Mouse (Mus musculus) bone marrow macrophage, adult 2 months (primary cell): Measurements from ENCODE around the gene Camk2g. TPM values are rescaled to one million over a fixed set of nuclear protein-coding genes. Genes with fewer than 3 reads are reported as not detected.

ENCODE experiments used
- H3K27ac ChIP-seq: 2 replicates; pipeline ENCODE4 v1.5.1; 2012; ENCODE audit warnings: low read depth, low read length; ENCODE audit not compliant: insufficient read depth
- H3K4me1 ChIP-seq: 2 replicates; pipeline ENCODE4 v1.6.1; 2012; ENCODE audit warnings: low read length; ENCODE audit not compliant: control insufficient read depth, insufficient read depth
- H3K4me3 ChIP-seq: 2 replicates; pipeline ENCODE4 v1.5.1; 2012; ENCODE audit warnings: mild to moderate bottlenecking, low read length, moderate library complexity; ENCODE audit not compliant: insufficient read depth
- CTCF ChIP-seq: IDR thresholded peaks from 2 replicates; pipeline ENCODE4 v1.5.1; 2012; ENCODE audit warnings: low read depth, mild to moderate bottlenecking, low read length, moderate library complexity
- POLR2A ChIP-seq: IDR thresholded peaks from 2 replicates; pipeline ENCODE4 v1.6.1; 2012; ENCODE audit warnings: mild to moderate bottlenecking, low read depth, low read length, borderline replicate concordance
- polyA plus RNA-seq: library from polyadenylated mRNA; stranded (reverse); fragments of >200 nt; gene quantifications from 2 replicates; pipeline ENCODE4 v1.2.4, GENCODE M21; 2012; ENCODE audit not compliant: missing spikeins, insufficient read depth, insufficient read length

Gene Camk2g
- polyA plus RNA-seq, 1 experiment: 24.6 TPM

- H3K27ac ChIP-seq: peak overlapping the region; percentile 53
- H3K4me3 ChIP-seq: no peak overlapping the region
- peaks cover 46% of the 10 kb centered on the region for H3K4me1 ChIP-seq
- no peak for TF ChIP-seq POLR2A
- no peak for TF ChIP-seq CTCF
Observed at GRCm38 (mm10) chr14:20811236-20811635, 17.3 kb upstream of the Camk2g start.

- Histone ChIP-seq H3K4me1 (peaks cover 60% of the 10 kb centered on the region), H3K4me3 (no peak overlapping the region), H3K27ac (peak overlapping the region; percentile 59)
- no peak for TF ChIP-seq POLR2A
- TF ChIP-seq CTCF: no peak
Observed at GRCm38 (mm10) chr14:20809820-20810219, 15.9 kb upstream of the Camk2g start.

- TF ChIP-seq CTCF (no peak), POLR2A (no peak)
- no peak overlapping the region for H3K4me3 ChIP-seq
- H3K27ac ChIP-seq: peak overlapping the region; percentile 59
- H3K4me1 ChIP-seq: peaks cover 63% of the 10 kb centered on the region
Observed at GRCm38 (mm10) chr14:20809349-20809748, 15.5 kb upstream of the Camk2g start.

DNA sequence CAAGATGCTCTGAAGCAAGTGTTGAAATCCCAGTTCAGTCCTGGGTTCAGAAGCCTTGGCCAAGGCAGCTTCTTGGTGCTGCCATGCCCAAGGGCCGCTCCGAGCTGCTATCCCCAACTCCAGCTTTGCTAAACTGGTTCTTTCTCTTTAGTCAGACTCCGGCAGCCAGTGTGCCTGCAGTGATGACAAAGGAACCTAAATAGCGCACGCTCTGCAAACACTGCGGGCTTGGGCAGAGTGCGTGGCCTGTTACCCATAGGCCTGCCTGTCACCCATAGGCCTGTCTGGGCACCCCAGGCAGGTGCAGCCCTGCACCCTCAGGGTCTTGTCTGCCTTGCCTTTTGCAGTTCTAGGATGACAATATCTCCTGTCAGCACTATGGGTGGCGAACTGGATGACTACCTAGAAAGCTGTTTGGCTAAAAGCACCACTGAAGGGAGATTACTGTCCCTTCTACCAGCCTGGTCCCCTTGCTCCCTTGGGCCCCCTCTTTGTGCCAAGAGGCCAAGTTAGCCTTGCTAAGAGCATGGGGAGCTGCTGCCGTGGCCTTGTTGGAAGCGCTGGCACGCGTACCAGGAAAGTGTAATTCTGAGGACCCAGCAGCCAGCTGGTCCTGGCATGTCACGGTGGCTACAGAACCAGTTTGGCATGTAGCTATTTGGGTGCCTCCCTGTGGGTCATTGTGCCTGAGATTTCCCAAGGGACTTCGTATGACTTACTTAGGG, 12.4 kb upstream of the Camk2g start:
- peaks cover 58% of the 10 kb centered on the region for H3K4me1 ChIP-seq
- H3K27ac ChIP-seq: no peak overlapping the region
- H3K4me3 ChIP-seq: no peak overlapping the region
- TF ChIP-seq POLR2A: no peak
- no peak for TF ChIP-seq CTCF

GRCm38 (mm10) chr14:20804964-20805672, 11.2 kb upstream of the Camk2g start:
- no peak overlapping the region for H3K4me3 ChIP-seq
- TF ChIP-seq CTCF (no peak), POLR2A (no peak)
- peak overlapping the region; percentile 41 for H3K27ac ChIP-seq
- H3K4me1 ChIP-seq: peaks cover 47% of the 10 kb centered on the region

DNA sequence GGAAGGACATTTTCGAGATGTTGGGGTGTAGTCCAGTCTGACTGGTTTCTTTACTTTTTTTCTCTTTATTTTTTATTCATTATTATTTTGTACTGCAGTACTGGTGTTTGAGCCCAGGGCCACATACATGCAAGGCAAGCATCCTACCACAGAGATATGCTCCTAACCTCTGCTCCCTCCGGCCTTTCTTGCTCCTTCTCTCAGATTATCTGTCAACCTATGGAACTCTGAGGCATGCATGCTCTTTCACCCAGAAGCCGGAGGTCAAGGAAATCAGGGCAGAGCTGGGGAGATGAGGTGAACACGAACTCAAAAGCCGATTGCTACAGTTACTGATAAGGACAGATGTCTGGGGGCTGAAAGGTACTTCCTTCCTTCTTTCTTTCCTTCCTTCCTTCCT, 10.6 kb upstream of the Camk2g start:
- TF ChIP-seq POLR2A (no peak), CTCF (no peak)
- no peak overlapping the region for H3K4me3 ChIP-seq
- 0 out of 2 replicates have a peak overlapping the region, but pooled peaks have one; percentile 4 for H3K27ac ChIP-seq
- H3K4me1 ChIP-seq: peaks cover 41% of the 10 kb centered on the region

DNA sequence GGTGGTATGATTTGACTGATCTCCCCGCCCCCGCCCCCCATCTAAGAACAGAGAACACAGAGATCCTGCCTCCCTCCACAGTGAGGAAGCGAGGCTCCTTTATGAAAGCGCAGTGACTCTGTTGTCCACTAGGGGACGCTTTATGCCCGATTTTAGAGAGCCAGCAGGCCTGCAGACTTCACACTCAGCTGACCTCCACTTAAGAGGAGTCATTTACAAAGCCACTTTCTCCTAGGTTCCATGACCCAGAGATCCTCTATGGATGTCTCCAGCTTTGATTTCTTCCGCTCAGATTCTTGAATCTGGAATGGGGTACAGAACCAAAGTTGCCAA, 9.7 kb upstream of the Camk2g start:
- Histone ChIP-seq H3K4me1 (peaks cover 35% of the 10 kb centered on the region), H3K4me3 (no peak overlapping the region), H3K27ac (no peak overlapping the region)
- TF ChIP-seq POLR2A (no peak), CTCF (peak; percentile 97)

DNA sequence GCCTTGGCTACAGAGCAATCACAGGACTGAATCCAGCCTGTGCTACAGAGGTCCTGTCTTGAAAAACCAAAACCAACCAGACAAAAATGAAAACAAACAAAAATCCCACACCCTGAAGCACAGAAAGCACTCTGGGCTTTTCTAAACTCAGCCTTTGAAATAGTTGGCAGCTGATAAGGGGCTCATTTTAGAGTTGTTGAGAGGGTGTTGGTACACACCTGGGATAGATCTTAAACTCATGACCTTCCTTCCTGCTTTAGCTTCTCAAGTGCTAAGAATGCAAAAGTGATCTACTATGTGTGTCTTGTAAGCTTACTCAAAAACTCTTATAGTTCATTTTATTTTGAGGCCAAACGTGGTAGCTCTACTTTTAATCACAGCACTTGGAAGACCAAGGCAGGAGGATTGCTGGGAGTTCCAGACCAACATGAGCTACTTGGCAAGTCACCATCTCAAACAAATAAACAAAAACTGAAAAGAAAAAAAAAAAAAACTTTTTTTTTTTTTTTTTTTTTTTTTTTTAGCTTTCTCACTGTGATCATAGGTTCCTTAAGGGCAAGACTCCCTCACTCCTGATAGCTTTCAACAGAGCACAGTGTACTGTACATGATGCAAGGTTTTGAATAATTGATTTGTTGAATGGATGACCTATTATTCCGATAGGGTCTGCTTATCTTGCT, 9.2 kb upstream of the Camk2g start:
- H3K4me3 ChIP-seq: no peak overlapping the region
- TF ChIP-seq CTCF (no peak), POLR2A (no peak)
- H3K4me1 ChIP-seq: peaks cover 33% of the 10 kb centered on the region
- H3K27ac ChIP-seq: no peak overlapping the region

DNA sequence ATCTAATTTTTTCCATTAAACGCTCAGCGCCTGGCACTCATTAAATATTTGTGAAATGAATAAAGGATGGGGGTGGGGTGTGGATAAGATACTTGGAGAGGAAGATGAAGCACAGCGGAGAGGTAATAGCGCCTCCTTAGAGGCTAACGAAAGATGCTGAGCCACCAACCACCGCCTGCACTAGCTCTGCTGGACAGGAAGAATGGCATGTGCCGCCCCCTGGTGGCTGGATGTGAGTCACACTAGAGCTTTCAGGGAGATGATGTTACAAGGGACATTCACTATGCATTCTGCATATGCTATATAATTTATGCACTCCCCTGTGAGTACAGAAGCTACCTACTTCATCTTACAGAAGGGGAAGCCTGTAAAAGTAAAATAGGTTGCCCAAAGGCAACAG, 4.9 kb upstream of the Camk2g start:
- no peak for TF ChIP-seq POLR2A
- TF ChIP-seq CTCF: peak; percentile 89
- no peak overlapping the region for H3K4me3 ChIP-seq
- H3K4me1 ChIP-seq: peaks cover 7% of the 10 kb centered on the region
- H3K27ac ChIP-seq: no peak overlapping the region

- Histone ChIP-seq H3K4me1 (peaks cover 6% of the 10 kb centered on the region), H3K27ac (no peak overlapping the region), H3K4me3 (no peak overlapping the region)
- TF ChIP-seq POLR2A (no peak), CTCF (no peak)
Observed at GRCm38 (mm10) chr14:20798300-20798699, 4.4 kb upstream of the Camk2g start.
